Mouse (Mus musculus) embryonic facial prominence, embryonic 10.5 days (tissue): ENCODE measurements at regions not wholly inside any gene's neighbourhood (a gene's known extent, or its start where the extent isn't known, plus 50 kb on each side); places are given as distances from the start of the nearest gene placed in this dataset.

ENCODE experiments used
- DNase-seq: peaks from one replicate; pipeline ENCODE4 v3.0.0-alpha.2; 2017; ENCODE audit warnings: low spot score
- H3K27ac ChIP-seq: fragments of 300-500 bp; sonication (generic); replicated peaks from 2 replicates; pipeline ENCODE4 v1.5.1; 2016; ENCODE audit warnings: mild to moderate bottlenecking
- H3K27me3 ChIP-seq: fragments of 300-500 bp; sonication (generic); replicated peaks from 2 replicates; pipeline ENCODE4 v1.6.1; 2016; ENCODE audit warnings: low read depth, mild to moderate bottlenecking; ENCODE audit not compliant: poor library complexity, severe bottlenecking
- H3K36me3 ChIP-seq: fragments of 300-500 bp; sonication (generic); replicated peaks from 2 replicates; pipeline ENCODE4 v1.6.1; 2016; ENCODE audit warnings: mild to moderate bottlenecking, moderate library complexity
- H3K4me1 ChIP-seq: fragments of 300-500 bp; sonication (generic); 2 replicates; pipeline ENCODE4 v1.6.1; 2016
- H3K4me3 ChIP-seq: fragments of 300-500 bp; sonication (generic); 2 replicates; pipeline ENCODE4 v1.5.1; 2016; ENCODE audit warnings: mild to moderate bottlenecking, moderate library complexity
- H3K9me3 ChIP-seq: fragments of 300-500 bp; sonication (generic); 2 replicates; pipeline ENCODE4 v1.6.1; 2016; ENCODE audit warnings: mild to moderate bottlenecking
- WGBS: fragments of 180-500 bp; shearing (Covaris S2); methylation state at CpG from one replicate; pipeline ENCODE4 v1.1.7; 2016; 5-methylcytosine and 5-hydroxymethylcytosine counted together

DNA sequence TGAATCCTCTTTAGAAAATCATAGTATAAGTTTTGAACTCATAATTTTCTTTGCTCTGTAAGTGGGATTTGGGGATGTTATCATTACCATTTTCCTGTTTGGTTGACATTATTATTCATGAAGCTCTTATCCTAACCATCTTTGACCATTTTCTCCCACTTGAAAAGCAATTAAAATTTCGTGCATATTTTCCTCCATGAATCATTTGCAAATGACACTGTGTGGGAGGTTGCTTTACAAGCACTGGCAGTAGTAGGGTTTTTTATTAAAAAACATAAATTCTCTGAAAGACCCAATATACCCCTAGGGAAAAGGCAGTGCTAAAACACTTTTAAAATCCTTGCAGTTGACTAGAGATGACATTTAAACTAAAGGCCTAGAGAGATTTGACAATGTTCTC is 1183.2 kb upstream of the Crim1 start:
- H3K36me3 ChIP-seq, result no peaks in the 10 kb centered on the region
- no peaks in the 10 kb centered on the region for H3K27me3 ChIP-seq
- H3K27ac ChIP-seq, result no peak overlapping the region
- no peak for DNase-seq
- no peaks in the 10 kb centered on the region for H3K4me1 ChIP-seq
- no peak overlapping the region for H3K4me3 ChIP-seq
- peaks cover 4% of the 10 kb centered on the region; the same call in 1 of the 2 replicates for H3K9me3 ChIP-seq
- 49% methylated on average over 1 of the region's 1 CpGs for WGBS

- no peaks in the 10 kb centered on the region for H3K9me3 ChIP-seq
- DNase-seq, result peak; percentile 25
- H3K27ac ChIP-seq, result no peak overlapping the region
- peaks cover 7% of the 10 kb centered on the region; the same call in 1 of the 2 replicates for H3K4me1 ChIP-seq
- no peaks in the 10 kb centered on the region for H3K27me3 ChIP-seq
- H3K36me3 ChIP-seq, result no peaks in the 10 kb centered on the region
- H3K4me3 ChIP-seq, result no peak overlapping the region
- WGBS, result 3% methylated on average over 1 of the region's 1 CpGs
Measured at GRCm38 (mm10) chr17:77029108-77029691, 1170.8 kb upstream of the Crim1 start.

GRCm38 (mm10) chr17:77034285-77034684 is 1165.8 kb upstream of the Crim1 start:
- Histone ChIP-seq H3K36me3 (no peaks in the 10 kb centered on the region), H3K27ac (no peak overlapping the region), H3K27me3 (no peaks in the 10 kb centered on the region), H3K4me1 (peaks cover 3% of the 10 kb centered on the region; the same call in 1 of the 2 replicates), H3K9me3 (no peaks in the 10 kb centered on the region), H3K4me3 (no peak overlapping the region)
- no peak for DNase-seq
- 93% methylated on average over 4 of the region's 4 CpGs for WGBS
